21 mouse cellular contexts compared by ENCODE assay signal in the genomic region with DNA sequence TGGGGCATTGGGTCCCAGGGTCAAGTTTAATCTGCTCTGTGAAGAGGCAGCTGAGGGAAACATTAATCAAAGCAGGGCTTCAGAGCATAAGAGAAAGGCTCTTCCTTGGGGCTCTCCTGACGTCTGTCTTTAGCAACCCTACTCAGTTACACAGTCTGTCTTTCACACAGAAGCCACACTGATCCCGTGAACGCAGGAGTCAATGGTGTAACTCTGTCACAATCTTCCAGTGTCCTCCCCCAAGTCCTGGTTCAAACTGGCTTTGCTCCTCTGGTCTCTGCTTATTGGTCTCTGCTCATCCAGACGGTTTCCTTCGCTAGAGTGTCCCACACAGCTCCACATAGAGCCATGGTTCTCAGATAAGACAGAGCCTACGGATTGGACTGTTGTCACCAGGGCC. TPM values are rescaled to one million over a fixed set of nuclear protein-coding genes. Genes with fewer than 3 reads are reported as not detected.
A peak's percentile ranks its signal among the peaks of the same experiment; 100 is the strongest.
DNase-seq lines count a peak whose midpoint lies in the region; ATAC-seq and TF ChIP-seq lines count a peak whose summit lies in the region.
"Had no signal": no experiment of that assay in that cellular context is flagged by ENCODE, and none has a peak within 500 bp of the region (broad histone marks: within the 10 kb centered on the region; RNA-seq: fewer than 3 reads in every experiment).

No protein-coding gene starts in this region.

- no peak overlapping the region for H3K4me3 ChIP-seq in kidney, embryonic 16.5 days (ENCODE audit: low read length)
- H3K4me3 ChIP-seq in liver, embryonic 16.5 days (ENCODE audit: low read depth, low read length): no peak overlapping the region
- H3K4me3 ChIP-seq in forebrain, embryonic 13.5 days: no peak overlapping the region
- H3K4me3 ChIP-seq in thymus, adult 2 months (ENCODE audit: control insufficient read depth, insufficient read depth, low read length): no peak overlapping the region
- H3K4me3 ChIP-seq: embryonic facial prominence, embryonic 13.5 days; forebrain, embryonic 10.5 days; heart, embryonic 10.5 days; heart, embryonic 15.5 days; limb, embryonic 10.5 days; limb, embryonic 15.5 days; midbrain, embryonic 13.5 days; neural tube, embryonic 13.5 days had no signal

- no peak for TF ChIP-seq CTCF in Patski (IDR thresholded peaks at IDR 0.05)
- no peak for TF ChIP-seq CTCF in thymus, adult 2 months (IDR thresholded peaks at IDR 0.05; ENCODE audit: borderline replicate concordance, control insufficient read depth, extremely low read depth, insufficient read depth, low read length, poor library complexity)

- DNase-seq in kidney, postnatal 25 days: no peak
- DNase-seq in 416B (ENCODE audit: low read depth): peak; percentile 16
- no peak for DNase-seq in Patski (ENCODE audit: low read depth, low spot score)
- DNase-seq in frontal cortex, postnatal 14 days (ENCODE audit: low spot score in 2 of 2): no peak
- DNase-seq in thymus, adult 2 months: no peak
- DNase-seq: adrenal gland, postnatal 10 days; cerebellum, adult 9-11 months; forebrain, postnatal 0 days; gastrocnemius, postnatal 10 days; kidney, adult 11 months had no signal

- no peak overlapping the region for H3K4me2 ChIP-seq in kidney, embryonic 16.5 days (replicated peaks; ENCODE audit: low read depth, low read length)
- H3K4me2 ChIP-seq in liver, embryonic 16.5 days (ENCODE audit: low read depth, low read length): no peak overlapping the region
- no peak overlapping the region for H3K4me2 ChIP-seq in forebrain, embryonic 13.5 days
- H3K4me2 ChIP-seq: embryonic facial prominence, embryonic 13.5 days; heart, embryonic 15.5 days; limb, embryonic 15.5 days; midbrain, embryonic 13.5 days; neural tube, embryonic 13.5 days had no signal

- no peak overlapping the region for H3K9ac ChIP-seq in kidney, embryonic 16.5 days (replicated peaks; ENCODE audit: low read length)
- no peak overlapping the region for H3K9ac ChIP-seq in liver, embryonic 16.5 days (ENCODE audit: low read depth, low read length)
- H3K9ac ChIP-seq in forebrain, embryonic 13.5 days: no peak overlapping the region
- H3K9ac ChIP-seq: embryonic facial prominence, embryonic 13.5 days; forebrain, postnatal 0 days; heart, embryonic 15.5 days; limb, embryonic 15.5 days; midbrain, embryonic 13.5 days; neural tube, embryonic 13.5 days had no signal

- no peak for TF ChIP-seq POLR2A in thymus, adult 2 months (IDR thresholded peaks at IDR 0.05; ENCODE audit: control insufficient read depth, extremely low read depth, insufficient read depth, low read length, poor library complexity)

- H3K4me1 ChIP-seq in kidney, embryonic 16.5 days (ENCODE audit: insufficient read depth, low read length): no peaks in the 10 kb centered on the region
- H3K4me1 ChIP-seq in liver, embryonic 16.5 days (ENCODE audit: control insufficient read depth, low read depth, low read length): no peaks in the 10 kb centered on the region; the same call in none of the 2 replicates
- no peaks in the 10 kb centered on the region for H3K4me1 ChIP-seq in forebrain, embryonic 13.5 days
- H3K4me1 ChIP-seq in thymus, adult 2 months (replicated peaks; ENCODE audit: control insufficient read depth, insufficient read depth, low read length): no peaks in the 10 kb centered on the region
- H3K4me1 ChIP-seq: embryonic facial prominence, embryonic 13.5 days; forebrain, embryonic 10.5 days; heart, embryonic 15.5 days; limb, embryonic 15.5 days; midbrain, embryonic 13.5 days; neural tube, embryonic 13.5 days had no signal

- H3K27me3 ChIP-seq in kidney, embryonic 16.5 days (ENCODE audit: insufficient read depth, low read length): no peaks in the 10 kb centered on the region
- peaks cover 4% of the 10 kb centered on the region for H3K27me3 ChIP-seq in Patski
- no peaks in the 10 kb centered on the region for H3K27me3 ChIP-seq in liver, embryonic 16.5 days (ENCODE audit: control insufficient read depth, insufficient read depth, low read depth, low read length)
- H3K27me3 ChIP-seq in forebrain, embryonic 13.5 days: no peaks in the 10 kb centered on the region
- H3K27me3 ChIP-seq in thymus, adult 2 months (ENCODE audit: control insufficient read depth, insufficient read depth, low read length): no peaks in the 10 kb centered on the region
- H3K27me3 ChIP-seq: embryonic facial prominence, embryonic 13.5 days; heart, embryonic 15.5 days; limb, embryonic 15.5 days; midbrain, embryonic 13.5 days; neural tube, embryonic 13.5 days had no signal

- no peak overlapping the region for H3K27ac ChIP-seq in kidney, embryonic 16.5 days (ENCODE audit: low read length)
- no peak overlapping the region for H3K27ac ChIP-seq in liver, embryonic 16.5 days (ENCODE audit: low read length)
- H3K27ac ChIP-seq in forebrain, embryonic 13.5 days: no peak overlapping the region
- no peak overlapping the region for H3K27ac ChIP-seq in thymus, adult 2 months (ENCODE audit: control insufficient read depth, insufficient read depth, low read length)
- H3K27ac ChIP-seq: embryonic facial prominence, embryonic 13.5 days; forebrain, embryonic 10.5 days; heart, embryonic 10.5 days; heart, embryonic 15.5 days; limb, embryonic 10.5 days; limb, embryonic 15.5 days; midbrain, embryonic 13.5 days had no signal

- no peaks in the 10 kb centered on the region for H3K9me3 ChIP-seq in kidney, embryonic 16.5 days (ENCODE audit: low read length)
- no peaks in the 10 kb centered on the region for H3K9me3 ChIP-seq in liver, embryonic 16.5 days (replicated peaks; ENCODE audit: control insufficient read depth, low read length)
- no peaks in the 10 kb centered on the region for H3K9me3 ChIP-seq in forebrain, embryonic 13.5 days (replicated peaks)
- H3K9me3 ChIP-seq: embryonic facial prominence, embryonic 13.5 days; forebrain, embryonic 10.5 days; heart, embryonic 10.5 days; heart, embryonic 15.5 days; limb, embryonic 10.5 days; limb, embryonic 15.5 days; midbrain, embryonic 13.5 days; neural tube, embryonic 13.5 days had no signal

- POLR2A ChIA-PET in Patski (lab: Charles Lee): no interaction called here

- peak; percentile 15; the same call in 1 of the 2 replicates for ATAC-seq in kidney, embryonic 16.5 days (ENCODE audit: low FRiP score, low TSS enrichment)
- peak; percentile 8 for ATAC-seq in Patski
- ATAC-seq in liver, embryonic 16.5 days (ENCODE audit: low read depth): 0 out of 2 replicates have a peak, but pooled peaks have one; percentile 26
- no peak for ATAC-seq in forebrain, embryonic 13.5 days

- 40% methylated on average over 6 of the region's 6 CpGs for WGBS in kidney, embryonic 16.5 days
- 23% methylated on average over 6 of the region's 6 CpGs for WGBS in liver, embryonic 16.5 days (ENCODE audit: insufficient replicate concordance)
- 60% methylated on average over 6 of the region's 6 CpGs for WGBS in forebrain, embryonic 13.5 days
- WGBS in thymus, adult 2 months: 86% methylated on average over 6 of the region's 6 CpGs

- CTCF ChIA-PET in Patski (lab: Charles Lee): interaction anchor here (1.1 to 1.6 kb wide), 2 partner anchors 13 to 39 kb away, joined by 4 to 6 read pairs; no protein-coding TSS in a partner anchor

- H3K36me3 ChIP-seq in kidney, embryonic 16.5 days (ENCODE audit: insufficient read depth, low read length): no peaks in the 10 kb centered on the region
- no peaks in the 10 kb centered on the region for H3K36me3 ChIP-seq in liver, embryonic 16.5 days (ENCODE audit: control insufficient read depth, insufficient read depth)
- H3K36me3 ChIP-seq in forebrain, embryonic 13.5 days (ENCODE audit: poor library complexity, severe bottlenecking): no peaks in the 10 kb centered on the region
- H3K36me3 ChIP-seq in thymus, adult 2 months (ENCODE audit: control insufficient read depth, insufficient read depth, low read length): no peaks in the 10 kb centered on the region
- H3K36me3 ChIP-seq: embryonic facial prominence, embryonic 13.5 days; forebrain, embryonic 10.5 days; heart, embryonic 10.5 days; heart, embryonic 15.5 days; limb, embryonic 10.5 days; limb, embryonic 15.5 days; midbrain, embryonic 13.5 days; neural tube, embryonic 13.5 days had no signal

- in situ Hi-C loops in Patski (cut with MboI; ENCODE audit: low pct_unique_long_range_greater_than_20kb): no loop called here

RNA-seq across cellular contexts. Expression of a gene that starts 50.2 kb away (rescaled TPM):
- 11.7 and 11.8 TPM in 2 replicates for polyA plus RNA-seq in kidney, embryonic 16.5 days (2015; fragmentation: Nextera tagmentation; extraction: Ambion mirVana)
- polyA plus RNA-seq in Patski (2021): 0.64 TPM
- 0.94 and 1.2 TPM in 2 replicates for polyA plus RNA-seq in liver, embryonic 16.5 days (2015; fragmentation: Nextera tagmentation; extraction: Ambion mirVana)
- polyA plus RNA-seq in forebrain, embryonic 13.5 days (2015; fragmentation: Nextera tagmentation; extraction: Ambion mirVana): 2.5 and 3.5 TPM in 2 replicates
- polyA plus RNA-seq in thymus, adult 2 months (2012; rRNA removed): 3.3 and 3.7 TPM in 2 replicates

RNA-seq across cellular contexts. Expression of a gene that starts 52.9 kb away (rescaled TPM):
- polyA plus RNA-seq in kidney, embryonic 16.5 days (2015; fragmentation: Nextera tagmentation; extraction: Ambion mirVana): 187 and 216 TPM in 2 replicates
- polyA plus RNA-seq in Patski (2021): 26.7 TPM
- 55.5 and 56.5 TPM in 2 replicates for polyA plus RNA-seq in liver, embryonic 16.5 days (2015; fragmentation: Nextera tagmentation; extraction: Ambion mirVana)
- polyA plus RNA-seq in forebrain, embryonic 13.5 days (2015; fragmentation: Nextera tagmentation; extraction: Ambion mirVana): 13.2 and 16.6 TPM in 2 replicates
- 361 and 365 TPM in 2 replicates for polyA plus RNA-seq in thymus, adult 2 months (2012; rRNA removed)

RNA-seq across cellular contexts. Expression of a gene that starts 56.0 kb away (rescaled TPM):
- polyA plus RNA-seq in kidney, embryonic 16.5 days (2015; fragmentation: Nextera tagmentation; extraction: Ambion mirVana): 0.66 and 0.87 TPM in 2 replicates
- 0.05 TPM for polyA plus RNA-seq in Patski (2021)
- 16.9 and 19.2 TPM in 2 replicates for polyA plus RNA-seq in liver, embryonic 16.5 days (2015; fragmentation: Nextera tagmentation; extraction: Ambion mirVana)
- 0.13 and 0.28 TPM in 2 replicates for polyA plus RNA-seq in forebrain, embryonic 13.5 days (2015; fragmentation: Nextera tagmentation; extraction: Ambion mirVana)
- 0.49 and 0.61 TPM in 2 replicates for polyA plus RNA-seq in thymus, adult 2 months (2012; rRNA removed)
- polyA plus RNA-seq: heart, embryonic 15.5 days had no signal

RNA-seq across cellular contexts. Expression of a gene that starts 59.4 kb away (rescaled TPM):
- polyA plus RNA-seq in kidney, embryonic 16.5 days (2015; fragmentation: Nextera tagmentation; extraction: Ambion mirVana): 43.3 and 44.4 TPM in 2 replicates
- polyA plus RNA-seq in Patski (2021): 100 TPM
- polyA plus RNA-seq in liver, embryonic 16.5 days (2015; fragmentation: Nextera tagmentation; extraction: Ambion mirVana): 22.0 and 23.4 TPM in 2 replicates
- polyA plus RNA-seq in forebrain, embryonic 13.5 days (2015; fragmentation: Nextera tagmentation; extraction: Ambion mirVana): 30.7 and 32.3 TPM in 2 replicates
- 37.4 and 42.4 TPM in 2 replicates for polyA plus RNA-seq in thymus, adult 2 months (2012; rRNA removed)
